Mouse (Mus musculus): Measurements from ENCODE around the gene D630045J12Rik. TPM values are rescaled to one million over a fixed set of nuclear protein-coding genes. Genes with fewer than 3 reads are reported as not detected.
A peak's percentile ranks its signal among the peaks of the same experiment; 100 is the strongest.

D630045J12Rik gene
- polyA plus RNA-seq, 1 experiment from 2014 or later = 4.9 TPM

DNA sequence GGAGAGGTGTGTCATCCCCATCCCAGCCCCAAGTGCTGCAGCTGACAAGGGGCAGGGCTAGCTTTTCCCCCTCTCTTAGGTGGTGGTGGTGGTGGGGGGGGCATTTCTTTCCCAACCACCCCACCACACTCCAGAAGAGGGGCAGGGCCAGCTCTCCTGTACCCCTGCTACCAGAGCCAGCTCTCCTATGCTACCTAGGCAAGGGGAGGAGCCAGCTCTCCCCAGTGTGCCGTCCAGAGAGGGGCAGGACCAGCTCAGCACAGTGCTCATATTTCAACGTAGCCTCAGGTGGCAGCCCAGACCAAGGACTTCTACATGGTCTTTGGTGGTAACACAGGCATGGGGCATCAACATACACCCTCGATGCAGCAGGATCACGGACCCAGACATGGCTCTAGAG lies 50.0 kb downstream of the D630045J12Rik start:
- ATAC-seq (ENCODE audit: insufficient number of reproducible peaks, low FRiP score, low TSS enrichment, low read depth) = no peak
- Histone ChIP-seq H3K27me3 (no peaks in the 10 kb centered on the region), H3K4me2 (no peak overlapping the region), H3K4me3 (no peak overlapping the region), H3K9ac (no peak overlapping the region), H3K27ac (no peak overlapping the region), H3K4me1 (peaks cover 54% of the 10 kb centered on the region), H3K36me3 (no peaks in the 10 kb centered on the region), H3K9me3 (no peaks in the 10 kb centered on the region)
- WGBS = 45% methylated on average over 4 of the region's 4 CpGs

DNA sequence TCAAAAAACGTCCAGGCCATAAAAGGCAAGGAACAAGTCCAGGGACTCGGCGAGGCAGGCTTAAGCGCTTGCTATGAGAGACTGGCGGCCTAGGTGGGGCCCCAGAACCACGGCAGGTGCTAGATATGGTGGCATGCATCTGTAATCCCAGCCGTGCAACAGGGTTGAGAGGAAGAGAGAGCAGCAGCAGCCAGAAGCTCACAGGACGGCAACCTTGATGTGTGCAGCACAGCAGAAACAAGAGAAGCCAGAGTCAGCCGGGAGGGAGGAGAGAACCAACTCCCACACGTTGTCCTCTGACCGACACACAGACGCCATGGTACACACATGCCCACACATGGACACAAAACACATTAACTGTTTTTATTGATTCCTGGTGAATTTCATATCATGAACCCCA lies 51.0 kb downstream of the D630045J12Rik start:
- Histone ChIP-seq H3K9me3 (no peaks in the 10 kb centered on the region), H3K4me1 (peaks cover 56% of the 10 kb centered on the region), H3K9ac (no peak overlapping the region), H3K27me3 (no peaks in the 10 kb centered on the region), H3K4me3 (no peak overlapping the region), H3K36me3 (no peaks in the 10 kb centered on the region), H3K27ac (no peak overlapping the region; the same call in 1 of the 2 replicates), H3K4me2 (no peak overlapping the region)
- WGBS = 64% methylated on average over 12 of the region's 12 CpGs
- ATAC-seq (ENCODE audit: insufficient number of reproducible peaks, low FRiP score, low TSS enrichment, low read depth) = no peak

DNA sequence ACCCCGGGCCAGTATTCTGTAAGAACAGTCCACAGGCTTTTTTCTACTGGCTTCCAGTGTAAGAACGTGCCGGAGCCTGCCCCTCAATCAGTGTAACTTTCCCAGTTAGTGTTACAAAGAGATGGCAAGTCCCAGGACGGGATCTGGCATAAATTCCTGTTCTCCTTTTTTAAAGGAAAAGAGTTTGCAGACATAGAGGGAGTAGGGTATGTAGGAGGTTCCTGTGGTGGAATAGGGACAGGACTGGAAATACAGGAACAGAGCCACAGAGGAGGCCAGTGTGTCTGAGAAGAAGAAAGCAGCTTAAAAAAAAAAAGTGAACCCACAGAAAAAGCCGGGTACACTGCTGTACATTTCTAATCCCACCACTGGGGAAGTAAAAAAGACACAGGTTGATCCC lies 52.3 kb downstream of the D630045J12Rik start:
- H3K4me3 ChIP-seq = no peak overlapping the region
- H3K4me1 ChIP-seq = peaks cover 44% of the 10 kb centered on the region
- peak overlapping the region; percentile 3; the same call in 1 of the 2 replicates for H3K27ac ChIP-seq
- H3K27me3 ChIP-seq = no peaks in the 10 kb centered on the region
- no peak overlapping the region for H3K4me2 ChIP-seq
- WGBS = 30% methylated on average over 5 of the region's 5 CpGs
- no peak overlapping the region for H3K9ac ChIP-seq
- ATAC-seq (ENCODE audit: insufficient number of reproducible peaks, low FRiP score, low TSS enrichment, low read depth) = no peak
- peaks cover 3% of the 10 kb centered on the region for H3K36me3 ChIP-seq
- H3K9me3 ChIP-seq = no peaks in the 10 kb centered on the region

DNA sequence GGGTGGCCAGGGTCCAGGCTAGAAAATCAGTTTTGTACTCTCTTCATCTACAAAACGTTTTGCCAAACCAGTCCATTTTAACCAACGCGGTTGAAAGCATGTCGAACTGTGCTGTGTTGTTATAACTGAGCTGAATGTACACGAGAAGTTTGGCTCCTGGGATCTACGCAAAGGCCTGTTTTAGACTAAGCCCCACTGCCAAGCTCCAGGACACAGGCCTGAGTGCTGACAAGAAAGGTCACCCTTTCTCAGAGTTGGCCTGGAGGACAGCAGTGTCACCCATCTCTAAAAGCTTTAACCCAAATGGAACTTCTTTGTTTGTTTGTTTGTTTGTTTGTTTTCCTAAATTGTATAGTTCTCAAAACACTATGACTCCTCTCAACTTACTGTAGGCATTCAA lies 54.2 kb downstream of the D630045J12Rik start:
- WGBS = 79% methylated on average over 6 of the region's 6 CpGs
- no peak for ATAC-seq (ENCODE audit: insufficient number of reproducible peaks, low FRiP score, low TSS enrichment, low read depth)
- Histone ChIP-seq H3K9ac (no peak overlapping the region), H3K36me3 (peaks cover 22% of the 10 kb centered on the region), H3K4me3 (no peak overlapping the region), H3K9me3 (no peaks in the 10 kb centered on the region), H3K27me3 (no peaks in the 10 kb centered on the region), H3K27ac (no peak overlapping the region), H3K4me2 (no peak overlapping the region), H3K4me1 (peaks cover 28% of the 10 kb centered on the region)

DNA sequence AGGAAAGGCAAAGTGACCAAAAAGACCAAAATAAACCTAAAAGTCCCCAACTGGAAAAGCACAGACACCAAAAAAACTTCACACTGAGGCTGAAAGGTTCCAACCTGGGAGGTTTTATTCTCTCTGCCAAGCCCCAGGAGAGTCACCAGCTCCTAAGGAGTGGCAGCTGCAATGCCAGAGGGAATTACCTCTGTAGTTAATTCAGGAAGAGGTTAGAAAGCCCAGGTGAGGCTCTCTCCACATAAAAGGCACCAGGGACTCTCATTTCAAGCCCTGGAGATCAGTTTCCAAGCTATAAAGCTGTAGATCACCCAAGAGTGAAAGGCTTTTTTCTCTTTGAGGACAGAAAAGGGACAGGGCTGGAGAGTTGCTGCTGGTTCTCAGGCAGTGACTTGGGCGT lies 55.1 kb downstream of the D630045J12Rik start:
- H3K4me2 ChIP-seq = no peak overlapping the region
- no peak for ATAC-seq (ENCODE audit: insufficient number of reproducible peaks, low FRiP score, low TSS enrichment, low read depth)
- peak overlapping the region; percentile 47; the same call in 1 of the 2 replicates for H3K27ac ChIP-seq
- H3K4me3 ChIP-seq = no peak overlapping the region
- no peaks in the 10 kb centered on the region for H3K27me3 ChIP-seq
- WGBS = 52% methylated on average over 1 of the region's 1 CpGs
- H3K4me1 ChIP-seq = peaks cover 22% of the 10 kb centered on the region
- peaks cover 29% of the 10 kb centered on the region for H3K36me3 ChIP-seq
- H3K9me3 ChIP-seq = no peaks in the 10 kb centered on the region
- no peak overlapping the region for H3K9ac ChIP-seq

DNA sequence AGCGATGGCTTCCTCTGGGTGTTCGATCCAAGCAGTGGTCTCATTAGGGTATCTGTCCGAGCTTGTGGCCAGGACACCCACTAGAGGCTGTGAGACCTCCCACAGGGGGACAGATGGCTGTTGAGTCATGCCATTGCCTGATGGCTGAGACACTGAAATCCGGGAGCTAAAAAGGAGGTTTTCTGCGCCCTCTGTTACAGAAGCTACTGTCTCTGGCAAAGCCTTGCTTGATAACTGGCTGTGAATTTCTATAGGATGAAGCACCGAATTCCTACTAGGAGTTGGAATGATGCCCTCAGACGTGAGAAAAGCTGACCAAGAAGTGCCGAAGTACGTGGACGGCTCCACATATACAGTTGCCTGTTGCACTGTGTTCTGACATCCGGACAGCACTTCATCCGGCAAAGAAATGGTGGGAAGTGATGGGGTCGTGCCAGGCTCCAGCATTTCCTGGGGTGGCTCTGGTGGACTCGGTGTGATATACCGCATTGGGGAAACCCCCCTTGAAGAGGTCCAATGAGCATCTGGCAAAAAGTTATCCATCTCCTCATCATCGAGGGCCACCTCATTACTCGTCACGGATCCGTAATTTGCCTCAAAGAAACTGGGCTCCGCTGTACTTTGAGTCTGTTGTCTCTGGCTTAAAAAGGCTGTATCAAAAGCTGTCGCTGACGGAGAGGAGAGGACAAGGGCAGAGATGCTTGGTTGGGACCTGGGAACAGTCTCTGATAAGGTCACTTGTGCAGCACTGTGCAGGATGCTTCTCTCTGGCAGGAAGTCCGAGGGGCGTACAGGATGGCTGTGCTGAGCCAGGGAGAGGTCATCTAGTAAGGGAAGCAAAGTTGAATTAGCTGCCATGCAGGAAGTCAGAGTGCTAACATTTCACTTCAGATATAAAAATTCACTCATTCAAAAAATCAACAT lies 57.3 kb downstream of the D630045J12Rik start:
- no peaks in the 10 kb centered on the region for H3K9me3 ChIP-seq
- no peak overlapping the region for H3K4me3 ChIP-seq
- H3K9ac ChIP-seq = no peak overlapping the region
- peaks cover 29% of the 10 kb centered on the region for H3K36me3 ChIP-seq
- H3K4me2 ChIP-seq = no peak overlapping the region
- 91% methylated on average over 24 of the region's 24 CpGs for WGBS
- ATAC-seq (ENCODE audit: insufficient number of reproducible peaks, low FRiP score, low TSS enrichment, low read depth) = no peak
- no peaks in the 10 kb centered on the region for H3K27me3 ChIP-seq
- H3K4me1 ChIP-seq = peaks cover 13% of the 10 kb centered on the region
- no peak overlapping the region for H3K27ac ChIP-seq

DNA sequence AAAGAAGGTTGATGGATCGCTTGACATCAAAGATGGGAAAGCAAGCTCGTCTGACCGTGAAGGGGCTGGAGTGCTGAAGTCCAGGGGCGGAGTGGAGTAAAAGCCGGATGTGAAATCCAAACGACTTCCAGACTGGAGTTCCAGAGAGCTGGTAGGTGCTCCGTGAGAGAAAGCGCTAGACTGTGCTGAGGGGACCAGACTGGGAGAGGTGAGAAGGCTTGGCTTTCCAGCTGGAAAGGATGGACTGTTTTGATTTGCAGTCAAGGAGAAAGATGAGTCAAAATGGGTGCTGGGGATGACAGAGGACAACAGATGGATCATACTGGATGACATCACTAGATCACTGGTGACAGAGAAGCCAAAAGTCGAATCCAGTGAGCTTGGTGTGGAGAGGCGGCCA lies 58.5 kb downstream of the D630045J12Rik start:
- Histone ChIP-seq H3K4me2 (no peak overlapping the region), H3K4me1 (peaks cover 15% of the 10 kb centered on the region), H3K36me3 (peaks cover 29% of the 10 kb centered on the region), H3K27me3 (no peaks in the 10 kb centered on the region), H3K9ac (no peak overlapping the region), H3K27ac (no peak overlapping the region), H3K9me3 (no peaks in the 10 kb centered on the region), H3K4me3 (no peak overlapping the region)
- 76% methylated on average over 10 of the region's 10 CpGs for WGBS
- no peak for ATAC-seq (ENCODE audit: insufficient number of reproducible peaks, low FRiP score, low TSS enrichment, low read depth)

DNA sequence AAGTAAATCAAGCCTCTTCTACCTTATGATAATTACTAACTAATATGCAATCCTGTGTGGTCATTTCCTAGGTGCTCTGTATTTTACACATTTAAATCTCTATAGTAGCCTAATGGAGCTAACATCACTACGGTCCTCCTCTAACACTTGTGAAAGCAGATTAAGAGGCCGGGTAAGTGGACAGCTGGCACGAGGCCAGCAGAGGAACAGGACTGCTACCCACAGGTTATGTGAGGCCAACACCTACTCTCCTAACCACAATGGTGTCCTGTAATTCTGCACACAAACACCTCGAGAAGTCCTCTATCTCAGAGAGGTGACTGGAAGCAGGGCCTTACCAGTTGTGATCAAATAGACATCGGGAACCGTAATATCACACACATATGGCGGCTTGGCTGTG lies 59.8 kb downstream of the D630045J12Rik start:
- 89% methylated on average over 7 of the region's 7 CpGs for WGBS
- Histone ChIP-seq H3K9me3 (no peaks in the 10 kb centered on the region), H3K4me2 (no peak overlapping the region), H3K27ac (no peak overlapping the region), H3K9ac (no peak overlapping the region), H3K4me1 (peaks cover 13% of the 10 kb centered on the region), H3K4me3 (no peak overlapping the region), H3K36me3 (peaks cover 31% of the 10 kb centered on the region), H3K27me3 (no peaks in the 10 kb centered on the region)
- no peak for ATAC-seq (ENCODE audit: insufficient number of reproducible peaks, low FRiP score, low TSS enrichment, low read depth)

DNA sequence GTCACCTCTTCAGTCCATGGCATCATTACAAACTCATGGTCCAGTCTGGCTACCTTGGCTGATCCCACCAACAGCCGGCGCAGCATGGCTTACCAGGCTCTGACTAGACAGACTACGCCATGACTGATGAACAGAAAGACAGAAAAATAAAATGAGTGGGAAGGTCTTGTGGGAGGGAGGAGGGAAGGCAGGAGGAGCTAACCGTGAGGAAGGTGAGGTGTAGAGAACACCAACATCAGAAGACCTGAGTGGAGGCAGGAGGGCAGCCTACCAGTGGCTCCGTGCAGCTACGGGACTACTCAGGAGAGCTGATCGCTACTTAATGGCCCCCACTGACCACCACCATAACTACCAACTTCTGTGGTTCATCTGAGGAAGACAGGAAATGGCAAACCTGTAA lies 60.9 kb downstream of the D630045J12Rik start:
- Histone ChIP-seq H3K4me1 (peaks cover 9% of the 10 kb centered on the region; the same call in 1 of the 2 replicates), H3K4me3 (no peak overlapping the region), H3K9ac (no peak overlapping the region), H3K9me3 (no peaks in the 10 kb centered on the region), H3K36me3 (peaks cover 36% of the 10 kb centered on the region), H3K27me3 (no peaks in the 10 kb centered on the region), H3K4me2 (no peak overlapping the region), H3K27ac (no peak overlapping the region)
- no peak for ATAC-seq (ENCODE audit: insufficient number of reproducible peaks, low FRiP score, low TSS enrichment, low read depth)
- WGBS = 94% methylated on average over 7 of the region's 7 CpGs

DNA sequence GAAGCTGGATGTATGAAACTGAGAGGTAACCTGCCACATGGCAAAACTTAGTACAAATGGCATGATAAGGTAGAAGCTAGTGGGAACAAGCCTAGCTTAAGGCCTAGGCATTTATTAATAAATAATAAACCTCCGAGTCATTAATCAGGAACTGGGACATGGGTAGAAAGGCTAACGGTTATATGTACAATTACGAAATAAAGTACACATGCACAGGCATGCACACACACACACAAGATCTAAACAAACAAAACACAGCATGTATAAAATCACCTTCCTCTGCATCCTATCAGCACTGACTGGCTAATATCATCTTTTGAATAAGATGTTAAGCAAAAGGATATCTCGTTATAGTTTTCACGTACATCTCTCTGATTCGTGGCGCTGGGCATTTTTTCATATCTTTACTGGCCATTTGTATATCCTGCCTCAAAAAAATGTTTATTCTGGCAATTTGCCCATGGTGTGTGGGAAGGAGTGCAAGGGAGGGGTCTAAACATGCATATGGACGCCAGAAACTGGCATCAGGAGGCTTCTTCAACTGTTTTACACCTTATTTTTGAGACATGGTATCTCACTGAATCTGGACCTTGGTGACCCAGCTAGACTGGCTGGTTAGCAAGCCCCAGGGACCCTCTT lies 67.4 kb downstream of the D630045J12Rik start:
- Histone ChIP-seq H3K27ac (no peak overlapping the region), H3K36me3 (peaks cover 26% of the 10 kb centered on the region), H3K4me3 (no peak overlapping the region), H3K9ac (no peak overlapping the region), H3K4me2 (no peak overlapping the region), H3K4me1 (peaks cover 21% of the 10 kb centered on the region), H3K9me3 (no peaks in the 10 kb centered on the region), H3K27me3 (no peaks in the 10 kb centered on the region)
- WGBS = 79% methylated on average over 8 of the region's 8 CpGs
- ATAC-seq (ENCODE audit: insufficient number of reproducible peaks, low FRiP score, low TSS enrichment, low read depth) = no peak

DNA sequence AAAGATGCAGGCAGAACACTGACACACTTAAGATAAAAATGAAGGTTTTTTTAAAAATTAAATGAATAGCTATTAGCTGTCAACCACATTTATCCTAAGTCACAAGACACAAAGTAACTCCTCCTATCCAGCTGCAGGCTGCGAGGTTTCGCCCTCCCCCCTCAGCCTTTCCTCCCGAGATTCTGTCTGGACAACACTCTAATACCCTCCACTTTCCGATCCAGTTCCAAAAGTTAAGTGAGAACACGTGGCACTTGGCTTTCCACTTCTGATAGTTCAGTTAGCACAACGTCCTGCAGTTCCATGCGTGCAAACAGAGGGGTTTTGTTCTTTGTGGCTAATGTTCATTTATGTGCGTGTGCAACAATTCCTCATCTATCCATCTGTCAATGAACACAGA lies 69.0 kb downstream of the D630045J12Rik start:
- H3K36me3 ChIP-seq = peaks cover 26% of the 10 kb centered on the region

DNA sequence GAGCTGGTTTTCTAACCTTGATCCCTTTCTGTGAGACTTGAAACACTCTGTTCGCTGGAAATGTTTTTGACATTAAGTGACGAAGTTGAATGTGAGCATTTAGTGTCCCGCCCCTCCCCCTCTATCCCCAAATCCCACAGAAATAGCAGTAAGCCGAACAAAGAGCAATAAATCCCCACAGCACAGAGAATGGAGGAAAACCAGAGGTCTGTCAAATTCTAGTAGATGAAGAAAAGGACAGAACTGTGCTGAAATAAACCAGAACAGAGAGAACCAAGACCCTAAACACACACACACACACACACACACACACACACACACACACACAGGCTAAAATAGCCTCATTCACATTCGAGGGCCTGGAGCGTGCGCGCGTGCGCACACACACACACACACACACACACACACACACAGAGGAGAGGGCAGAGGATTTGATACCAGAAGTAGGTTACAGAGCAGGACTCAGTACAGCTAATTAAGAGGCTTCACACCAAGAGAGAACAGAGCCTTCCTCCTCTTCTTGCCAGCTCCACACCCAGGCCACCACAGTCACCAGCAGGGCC lies 72.0 kb downstream of the D630045J12Rik start:
- no peak for ATAC-seq (ENCODE audit: insufficient number of reproducible peaks, low FRiP score, low TSS enrichment, low read depth)
- H3K4me3 ChIP-seq = no peak overlapping the region
- peaks cover 27% of the 10 kb centered on the region for H3K4me1 ChIP-seq
- no peak overlapping the region for H3K4me2 ChIP-seq
- H3K27me3 ChIP-seq = no peaks in the 10 kb centered on the region
- peaks cover 23% of the 10 kb centered on the region for H3K36me3 ChIP-seq
- peak overlapping the region; percentile 71 for H3K27ac ChIP-seq
- no peak overlapping the region for H3K9ac ChIP-seq
- no peaks in the 10 kb centered on the region for H3K9me3 ChIP-seq
- WGBS = 67% methylated on average over 10 of the region's 10 CpGs

More for the DNA sequence above, 69.0 kb downstream of the D630045J12Rik start:
- ATAC-seq (ENCODE audit: insufficient number of reproducible peaks, low FRiP score, low TSS enrichment, low read depth) = no peak
- Histone ChIP-seq H3K27ac (no peak overlapping the region), H3K9ac (no peak overlapping the region), H3K4me2 (no peak overlapping the region), H3K9me3 (no peaks in the 10 kb centered on the region), H3K4me3 (no peak overlapping the region), H3K4me1 (peaks cover 27% of the 10 kb centered on the region), H3K27me3 (no peaks in the 10 kb centered on the region)
- 46% methylated on average over 8 of the region's 8 CpGs for WGBS

Measured in limb, embryonic 15.5 days (tissue).